Mouse (Mus musculus): ENCODE data around the gene Olfr1369-ps1. TPM values are rescaled to one million over a fixed set of nuclear protein-coding genes. Genes with fewer than 3 reads are reported as not detected.

The Olfr1369-ps1 gene
- polyA plus RNA-seq, 1 experiment from 2014 or later: 0.04 TPM

GRCm38 (mm10) chr13:21145767-21146166 lies 34.5 kb downstream of the Olfr1369-ps1 start, which contains the start of gene Olfr1368:
Gene Olfr1368 (minus strand): TSS chr13:21145867.
- no peak within 1 kb of the TSS for H3K4me2 ChIP-seq (ENCODE audit: low read depth, low read length)
- no peak for ATAC-seq (replicated peaks; ENCODE audit: extremely low read depth, insufficient read depth, low FRiP score)
- H3K27me3 ChIP-seq (ENCODE audit: control insufficient read depth, insufficient read depth, low read length): no peaks in the 10 kb centered on the region
- H3K27ac ChIP-seq (ENCODE audit: low read length): no peak within 1 kb of the TSS
- no peak within 1 kb of the TSS for H3K4me3 ChIP-seq (ENCODE audit: low read length)
- H3K36me3 ChIP-seq (ENCODE audit: control insufficient read depth, insufficient read depth): no peaks in the 10 kb centered on the region
- no peaks in the 10 kb centered on the region for H3K4me1 ChIP-seq (ENCODE audit: control insufficient read depth, insufficient read depth, low read length)
- WGBS: 61% methylated on average over 4 of the region's 4 CpGs
- no peak within 1 kb of the TSS for H3K9ac ChIP-seq (ENCODE audit: low read length)
- H3K9me3 ChIP-seq (replicated peaks; ENCODE audit: control insufficient read depth, low read length): no peaks in the 10 kb centered on the region

DNA sequence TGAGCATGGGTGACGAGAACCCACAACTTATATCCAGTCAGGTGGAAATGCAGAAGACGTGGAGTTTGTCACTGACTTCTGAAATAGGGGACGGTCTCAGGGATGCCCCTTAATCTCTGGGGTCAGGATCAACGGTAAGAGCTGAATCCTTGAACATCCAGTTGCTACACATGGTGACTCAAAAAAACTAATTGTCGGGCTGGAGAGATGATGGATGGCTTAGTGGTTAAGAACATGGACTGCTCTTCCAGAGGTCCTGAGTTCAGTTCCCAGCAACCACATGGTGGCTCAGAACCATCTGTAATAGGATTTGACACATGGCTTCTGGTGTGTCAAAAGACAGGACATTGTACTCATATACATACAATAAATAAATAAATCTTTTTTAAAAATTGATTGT lies 44.6 kb downstream of the Olfr1369-ps1 start:
- H3K27ac ChIP-seq (ENCODE audit: low read length): no peak overlapping the region
- ATAC-seq (replicated peaks; ENCODE audit: extremely low read depth, insufficient read depth, low FRiP score): no peak
- H3K4me1 ChIP-seq (ENCODE audit: control insufficient read depth, insufficient read depth, low read length): peaks cover 3% of the 10 kb centered on the region; the same call in 1 of the 2 replicates
- 75% methylated on average over 5 of the region's 5 CpGs for WGBS
- no peak overlapping the region for H3K4me3 ChIP-seq (ENCODE audit: low read length)
- H3K36me3 ChIP-seq (ENCODE audit: control insufficient read depth, insufficient read depth): no peaks in the 10 kb centered on the region
- no peak overlapping the region for H3K9ac ChIP-seq (ENCODE audit: low read length)
- H3K4me2 ChIP-seq (ENCODE audit: low read depth, low read length): no peak overlapping the region
- H3K27me3 ChIP-seq (ENCODE audit: control insufficient read depth, insufficient read depth, low read length): no peaks in the 10 kb centered on the region
- H3K9me3 ChIP-seq (replicated peaks; ENCODE audit: control insufficient read depth, low read length): no peaks in the 10 kb centered on the region

DNA sequence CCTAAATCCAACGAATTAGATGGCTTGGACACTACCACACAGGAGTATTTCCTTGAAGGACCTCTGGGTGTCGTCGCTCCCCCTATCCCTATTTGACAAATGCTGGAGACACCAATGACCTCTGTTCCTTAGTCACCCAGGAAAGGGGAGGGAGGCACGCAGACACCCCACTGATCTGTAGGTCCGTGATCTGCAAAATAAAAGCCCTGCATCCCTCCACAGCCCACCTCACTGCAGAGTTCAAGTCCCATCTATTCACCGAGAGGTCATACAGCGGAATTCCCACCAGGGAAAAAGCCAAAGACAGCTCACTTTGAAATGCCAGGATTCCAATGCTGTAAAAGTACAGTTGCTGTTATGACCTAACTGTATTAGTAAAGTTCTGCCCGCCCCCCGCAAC lies 46.8 kb downstream of the Olfr1369-ps1 start:
- no peak for ATAC-seq (replicated peaks; ENCODE audit: extremely low read depth, insufficient read depth, low FRiP score)
- Histone ChIP-seq H3K9ac (ENCODE audit: low read length) (no peak overlapping the region), H3K4me3 (ENCODE audit: low read length) (peak overlapping the region; percentile 91), H3K36me3 (ENCODE audit: control insufficient read depth, insufficient read depth) (no peaks in the 10 kb centered on the region), H3K27me3 (ENCODE audit: control insufficient read depth, insufficient read depth, low read length) (no peaks in the 10 kb centered on the region), H3K4me2 (ENCODE audit: low read depth, low read length) (peak overlapping the region; percentile 92), H3K27ac (ENCODE audit: low read length) (no peak overlapping the region), H3K9me3 (replicated peaks; ENCODE audit: control insufficient read depth, low read length) (no peaks in the 10 kb centered on the region), H3K4me1 (ENCODE audit: control insufficient read depth, insufficient read depth, low read length) (peaks cover 6% of the 10 kb centered on the region)
- WGBS: 11% methylated on average over 9 of the region's 9 CpGs

GRCm38 (mm10) chr13:21158785-21159474 lies 47.6 kb downstream of the Olfr1369-ps1 start:
- no peaks in the 10 kb centered on the region for H3K9me3 ChIP-seq (replicated peaks; ENCODE audit: control insufficient read depth, low read length)
- H3K4me3 ChIP-seq (ENCODE audit: low read length): peak overlapping the region; percentile 91
- WGBS: under 1% methylated on average over 19 of the region's 19 CpGs
- H3K27me3 ChIP-seq (ENCODE audit: control insufficient read depth, insufficient read depth, low read length): no peaks in the 10 kb centered on the region
- peak overlapping the region; percentile 92 for H3K4me2 ChIP-seq (ENCODE audit: low read depth, low read length)
- peaks cover 6% of the 10 kb centered on the region for H3K4me1 ChIP-seq (ENCODE audit: control insufficient read depth, insufficient read depth, low read length)
- no peaks in the 10 kb centered on the region for H3K36me3 ChIP-seq (ENCODE audit: control insufficient read depth, insufficient read depth)
- peak overlapping the region; percentile 77 for H3K9ac ChIP-seq (ENCODE audit: low read length)
- ATAC-seq (replicated peaks; ENCODE audit: extremely low read depth, insufficient read depth, low FRiP score): peak; percentile 37; the same call in 1 of the 2 replicates
- H3K27ac ChIP-seq (ENCODE audit: low read length): peak overlapping the region; percentile 66

DNA sequence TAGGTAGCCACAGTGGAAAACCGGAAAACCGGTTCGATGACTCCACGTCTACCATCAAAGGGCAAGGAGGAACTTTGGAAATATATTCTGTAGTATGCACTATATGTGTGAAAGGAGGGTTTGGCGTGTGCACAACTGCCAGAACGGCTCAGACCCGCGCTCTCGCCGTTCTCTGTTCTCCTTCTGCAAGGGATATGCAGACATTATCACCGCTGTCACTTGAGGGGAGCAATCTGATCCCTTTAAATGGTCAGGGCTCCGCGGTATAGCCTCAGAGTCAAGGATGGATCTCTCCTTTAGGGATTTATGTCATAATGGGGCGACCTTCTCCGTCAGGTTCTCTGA lies 48.2 kb downstream of the Olfr1369-ps1 start:
- WGBS: under 1% methylated on average over 15 of the region's 15 CpGs
- peak overlapping the region; percentile 66 for H3K27ac ChIP-seq (ENCODE audit: low read length)
- H3K4me1 ChIP-seq (ENCODE audit: control insufficient read depth, insufficient read depth, low read length): peaks cover 6% of the 10 kb centered on the region
- H3K36me3 ChIP-seq (ENCODE audit: control insufficient read depth, insufficient read depth): no peaks in the 10 kb centered on the region
- peak overlapping the region; percentile 77 for H3K9ac ChIP-seq (ENCODE audit: low read length)
- no peaks in the 10 kb centered on the region for H3K9me3 ChIP-seq (replicated peaks; ENCODE audit: control insufficient read depth, low read length)
- ATAC-seq (replicated peaks; ENCODE audit: extremely low read depth, insufficient read depth, low FRiP score): no peak
- H3K27me3 ChIP-seq (ENCODE audit: control insufficient read depth, insufficient read depth, low read length): no peaks in the 10 kb centered on the region
- H3K4me2 ChIP-seq (ENCODE audit: low read depth, low read length): peak overlapping the region; percentile 92
- H3K4me3 ChIP-seq (ENCODE audit: low read length): peak overlapping the region; percentile 91

DNA sequence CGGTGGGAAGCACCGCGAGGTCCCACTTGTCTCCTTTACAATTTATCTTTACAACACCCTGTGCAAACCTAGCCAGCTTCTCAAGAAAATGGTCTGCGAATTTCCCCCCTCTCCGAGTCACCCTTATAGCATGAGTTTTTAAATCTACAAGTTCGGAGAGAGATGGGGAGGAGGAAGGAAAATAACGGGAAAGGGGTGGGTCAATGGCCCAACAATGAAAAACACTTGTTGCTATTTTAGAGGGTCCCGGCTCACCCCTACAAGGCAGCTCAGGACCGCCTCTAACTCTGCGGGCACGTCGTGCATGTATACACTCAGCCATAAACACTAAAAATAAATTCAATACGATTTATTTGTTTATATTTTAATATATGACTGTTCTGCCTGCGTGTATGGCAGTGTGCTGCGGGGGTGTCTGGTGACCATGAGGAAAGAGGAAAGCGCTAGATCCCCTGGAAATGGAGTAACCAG lies 48.8 kb downstream of the Olfr1369-ps1 start:
- no peaks in the 10 kb centered on the region for H3K27me3 ChIP-seq (ENCODE audit: control insufficient read depth, insufficient read depth, low read length)
- ATAC-seq (replicated peaks; ENCODE audit: extremely low read depth, insufficient read depth, low FRiP score): no peak; the same call in 1 of the 2 replicates
- H3K4me2 ChIP-seq (ENCODE audit: low read depth, low read length): peak overlapping the region; percentile 92
- H3K9me3 ChIP-seq (replicated peaks; ENCODE audit: control insufficient read depth, low read length): no peaks in the 10 kb centered on the region
- peak overlapping the region; percentile 91 for H3K4me3 ChIP-seq (ENCODE audit: low read length)
- no peaks in the 10 kb centered on the region for H3K36me3 ChIP-seq (ENCODE audit: control insufficient read depth, insufficient read depth)
- under 1% methylated on average over 16 of the region's 16 CpGs for WGBS
- peak overlapping the region; percentile 73 for H3K27ac ChIP-seq (ENCODE audit: low read length)
- H3K9ac ChIP-seq (ENCODE audit: low read length): peak overlapping the region; percentile 77
- peaks cover 6% of the 10 kb centered on the region for H3K4me1 ChIP-seq (ENCODE audit: control insufficient read depth, insufficient read depth, low read length)

DNA sequence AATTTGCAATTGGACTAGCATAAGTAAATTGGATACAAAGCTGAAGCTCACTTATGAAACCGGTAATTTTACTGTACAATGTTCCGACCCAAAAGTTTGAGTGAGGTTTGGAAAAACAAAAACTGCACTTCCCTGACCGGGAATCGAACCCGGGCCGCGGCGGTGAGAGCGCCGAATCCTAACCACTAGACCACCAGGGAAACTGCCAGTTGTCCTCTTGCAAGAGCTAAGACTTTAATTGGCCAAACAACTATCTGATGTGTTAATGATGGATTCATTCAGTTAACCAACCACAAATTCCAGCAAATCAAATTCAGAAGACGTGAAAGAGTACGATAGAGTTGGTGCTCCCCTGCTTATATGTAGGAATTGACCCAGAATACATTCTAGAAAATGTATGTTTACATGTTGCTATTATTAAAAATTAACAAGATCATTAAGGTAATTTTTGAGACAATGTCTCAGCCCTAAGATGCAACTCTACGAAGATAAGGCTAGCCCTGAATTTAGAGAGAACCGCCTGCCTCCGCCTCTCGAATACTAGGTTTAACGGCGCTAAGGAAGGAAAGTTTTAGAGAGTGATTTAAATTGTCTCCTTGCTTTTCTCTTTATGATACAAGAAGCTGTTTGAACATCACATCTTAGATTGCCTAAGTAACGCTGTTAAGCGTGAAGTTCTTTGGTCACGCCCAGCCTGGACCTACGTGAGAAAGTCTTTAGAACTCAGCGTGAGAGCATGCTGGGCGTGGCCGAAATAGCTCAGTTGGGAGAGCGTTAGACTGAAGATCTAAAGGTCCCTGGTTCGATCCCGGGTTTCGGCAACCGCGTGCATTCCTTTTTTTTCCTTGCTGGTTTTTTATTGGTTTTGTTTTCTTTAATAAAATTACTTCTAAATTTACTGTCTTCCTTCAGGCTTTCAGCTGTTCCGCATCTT lies 49.6 kb downstream of the Olfr1369-ps1 start:
- H3K4me1 ChIP-seq (ENCODE audit: control insufficient read depth, insufficient read depth, low read length): peaks cover 6% of the 10 kb centered on the region
- no peaks in the 10 kb centered on the region for H3K9me3 ChIP-seq (replicated peaks; ENCODE audit: control insufficient read depth, low read length)
- under 1% methylated on average over 32 of the region's 32 CpGs for WGBS
- H3K4me2 ChIP-seq (ENCODE audit: low read depth, low read length): peak overlapping the region; percentile 92
- peak overlapping the region; percentile 77 for H3K9ac ChIP-seq (ENCODE audit: low read length)
- peak; percentile 88 for ATAC-seq (replicated peaks; ENCODE audit: extremely low read depth, insufficient read depth, low FRiP score)
- no peaks in the 10 kb centered on the region for H3K36me3 ChIP-seq (ENCODE audit: control insufficient read depth, insufficient read depth)
- no peaks in the 10 kb centered on the region for H3K27me3 ChIP-seq (ENCODE audit: control insufficient read depth, insufficient read depth, low read length)
- H3K27ac ChIP-seq (ENCODE audit: low read length): no peak overlapping the region; the same call in 1 of the 2 replicates
- H3K4me3 ChIP-seq (ENCODE audit: low read length): peak overlapping the region; percentile 91

- ATAC-seq (replicated peaks; ENCODE audit: extremely low read depth, insufficient read depth, low FRiP score): no peak
- Histone ChIP-seq H3K27ac (ENCODE audit: low read length) (no peak overlapping the region), H3K4me1 (ENCODE audit: control insufficient read depth, insufficient read depth, low read length) (peaks cover 6% of the 10 kb centered on the region), H3K36me3 (ENCODE audit: control insufficient read depth, insufficient read depth) (no peaks in the 10 kb centered on the region), H3K4me2 (ENCODE audit: low read depth, low read length) (peak overlapping the region; percentile 92), H3K27me3 (ENCODE audit: control insufficient read depth, insufficient read depth, low read length) (no peaks in the 10 kb centered on the region), H3K9me3 (replicated peaks; ENCODE audit: control insufficient read depth, low read length) (no peaks in the 10 kb centered on the region), H3K4me3 (ENCODE audit: low read length) (peak overlapping the region; percentile 91), H3K9ac (ENCODE audit: low read length) (no peak overlapping the region)
- 50% methylated on average over 2 of the region's 2 CpGs for WGBS
Observed at GRCm38 (mm10) chr13:21161591-21161990, 50.3 kb downstream of the Olfr1369-ps1 start.

GRCm38 (mm10) chr13:21162591-21162990 lies 51.3 kb downstream of the Olfr1369-ps1 start:
- no peak overlapping the region for H3K4me3 ChIP-seq (ENCODE audit: low read length)
- no peak overlapping the region for H3K4me2 ChIP-seq (ENCODE audit: low read depth, low read length)
- no peak overlapping the region for H3K9ac ChIP-seq (ENCODE audit: low read length)
- no peaks in the 10 kb centered on the region for H3K9me3 ChIP-seq (replicated peaks; ENCODE audit: control insufficient read depth, low read length)
- no peaks in the 10 kb centered on the region for H3K36me3 ChIP-seq (ENCODE audit: control insufficient read depth, insufficient read depth)
- WGBS: 57% methylated on average over 5 of the region's 5 CpGs
- peaks cover 6% of the 10 kb centered on the region for H3K4me1 ChIP-seq (ENCODE audit: control insufficient read depth, insufficient read depth, low read length)
- H3K27me3 ChIP-seq (ENCODE audit: control insufficient read depth, insufficient read depth, low read length): no peaks in the 10 kb centered on the region
- no peak for ATAC-seq (replicated peaks; ENCODE audit: extremely low read depth, insufficient read depth, low FRiP score)
- no peak overlapping the region for H3K27ac ChIP-seq (ENCODE audit: low read length)

Data from heart, embryonic 16.5 days (tissue).